Mouse (Mus musculus): ENCODE measurements at regions not wholly inside any gene's neighbourhood (a gene's known extent, or its start where the extent isn't known, plus 50 kb on each side); places are given as distances from the start of the nearest gene placed in this dataset.

DNA sequence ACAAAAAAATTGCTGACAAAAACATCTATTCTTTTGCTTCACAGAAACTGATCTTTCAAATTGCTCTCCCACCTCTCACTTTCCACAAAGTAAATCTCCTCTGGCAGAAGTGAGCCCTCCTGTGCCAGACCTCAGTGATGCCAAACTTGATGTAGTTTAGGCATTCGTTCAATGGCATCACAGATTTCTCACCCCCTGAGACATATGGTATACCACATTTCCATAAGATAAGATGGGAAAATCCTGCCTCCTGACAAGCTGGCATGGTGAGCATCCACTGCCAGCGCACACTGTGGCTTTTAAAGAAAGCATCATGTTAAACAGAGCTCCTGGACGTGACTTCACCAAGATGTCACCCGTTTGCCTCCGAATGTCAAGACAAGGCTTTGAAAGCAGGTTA is 2257.2 kb upstream of the Gm7489 start:
- no peak overlapping the region for H3K4me2 ChIP-seq (ENCODE audit: low read depth, low read length)
- H3K36me3 ChIP-seq (ENCODE audit: control insufficient read depth, insufficient read depth, low read length) = no peaks in the 10 kb centered on the region
- no peak overlapping the region for H3K27ac ChIP-seq (ENCODE audit: low read length)
- WGBS = 87% methylated on average over 5 of the region's 5 CpGs
- no peak overlapping the region for H3K9ac ChIP-seq (ENCODE audit: low read length)
- no peaks in the 10 kb centered on the region for H3K9me3 ChIP-seq (ENCODE audit: control insufficient read depth, low read length)
- no peak for ATAC-seq (ENCODE audit: low read depth)
- no peak overlapping the region for H3K4me3 ChIP-seq (ENCODE audit: low read length)
- no peaks in the 10 kb centered on the region for H3K4me1 ChIP-seq (replicated peaks; ENCODE audit: control insufficient read depth, insufficient read depth, low read length)
- H3K27me3 ChIP-seq (ENCODE audit: control insufficient read depth, insufficient read depth, low read depth, low read length) = no peaks in the 10 kb centered on the region

- H3K27ac ChIP-seq (ENCODE audit: low read length) = 0 out of 2 replicates have a peak overlapping the region, but pooled peaks have one; percentile 47
- no peaks in the 10 kb centered on the region for H3K36me3 ChIP-seq (ENCODE audit: control insufficient read depth, insufficient read depth, low read length)
- H3K9ac ChIP-seq (ENCODE audit: low read length) = no peak overlapping the region
- no peaks in the 10 kb centered on the region for H3K4me1 ChIP-seq (replicated peaks; ENCODE audit: control insufficient read depth, insufficient read depth, low read length)
- H3K4me2 ChIP-seq (ENCODE audit: low read depth, low read length) = no peak overlapping the region
- H3K9me3 ChIP-seq (ENCODE audit: control insufficient read depth, low read length) = no peaks in the 10 kb centered on the region
- H3K27me3 ChIP-seq (ENCODE audit: control insufficient read depth, insufficient read depth, low read depth, low read length) = no peaks in the 10 kb centered on the region
- WGBS = 32% methylated on average over 4 of the region's 4 CpGs
- ATAC-seq (ENCODE audit: low read depth) = peak; percentile 98
- no peak overlapping the region for H3K4me3 ChIP-seq (ENCODE audit: low read length)
These were observed 2256.2 kb upstream of the Gm7489 start for GRCm38 (mm10) chr15:51628518-51628917.

- no peaks in the 10 kb centered on the region for H3K27me3 ChIP-seq (ENCODE audit: control insufficient read depth, insufficient read depth, low read depth, low read length)
- H3K9ac ChIP-seq (ENCODE audit: low read length) = no peak overlapping the region
- no peak for ATAC-seq (ENCODE audit: low read depth)
- H3K4me1 ChIP-seq (replicated peaks; ENCODE audit: control insufficient read depth, insufficient read depth, low read length) = peaks cover 3% of the 10 kb centered on the region; the same call in 1 of the 2 replicates
- no peaks in the 10 kb centered on the region for H3K36me3 ChIP-seq (ENCODE audit: control insufficient read depth, insufficient read depth, low read length)
- H3K4me3 ChIP-seq (ENCODE audit: low read length) = no peak overlapping the region
- WGBS = 78% methylated on average over 10 of the region's 10 CpGs
- no peak overlapping the region for H3K27ac ChIP-seq (ENCODE audit: low read length)
- H3K9me3 ChIP-seq (ENCODE audit: control insufficient read depth, low read length) = no peaks in the 10 kb centered on the region
- H3K4me2 ChIP-seq (ENCODE audit: low read depth, low read length) = no peak overlapping the region
These were observed 2252.8 kb upstream of the Gm7489 start for GRCm38 (mm10) chr15:51631881-51632280.

DNA sequence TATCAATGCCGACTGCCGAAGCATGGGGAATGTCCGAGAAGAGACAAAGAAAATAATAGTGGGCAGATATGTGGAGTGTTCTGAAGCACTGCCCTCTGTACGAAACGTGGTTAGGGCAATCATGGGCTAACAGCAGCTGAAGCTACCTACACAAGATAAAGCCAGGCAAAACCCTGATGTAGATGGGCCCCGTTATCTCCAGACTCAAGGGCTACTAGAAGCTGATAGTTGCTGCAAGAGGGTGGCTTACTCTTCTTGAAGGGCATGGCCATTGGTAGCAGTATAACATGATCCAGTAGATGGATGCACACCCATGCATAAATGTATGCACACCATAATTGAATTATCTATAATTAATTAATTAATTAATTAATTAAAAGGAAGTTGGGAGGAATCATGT is 2251.6 kb upstream of the Gm7489 start:
- Histone ChIP-seq H3K4me2 (ENCODE audit: low read depth, low read length) (no peak overlapping the region), H3K27ac (ENCODE audit: low read length) (no peak overlapping the region), H3K36me3 (ENCODE audit: control insufficient read depth, insufficient read depth, low read length) (no peaks in the 10 kb centered on the region), H3K4me1 (replicated peaks; ENCODE audit: control insufficient read depth, insufficient read depth, low read length) (peaks cover 3% of the 10 kb centered on the region; the same call in 1 of the 2 replicates), H3K9me3 (ENCODE audit: control insufficient read depth, low read length) (no peaks in the 10 kb centered on the region), H3K27me3 (ENCODE audit: control insufficient read depth, insufficient read depth, low read depth, low read length) (no peaks in the 10 kb centered on the region), H3K4me3 (ENCODE audit: low read length) (no peak overlapping the region), H3K9ac (ENCODE audit: low read length) (no peak overlapping the region)
- WGBS = 87% methylated on average over 6 of the region's 6 CpGs
- no peak for ATAC-seq (ENCODE audit: low read depth)

DNA sequence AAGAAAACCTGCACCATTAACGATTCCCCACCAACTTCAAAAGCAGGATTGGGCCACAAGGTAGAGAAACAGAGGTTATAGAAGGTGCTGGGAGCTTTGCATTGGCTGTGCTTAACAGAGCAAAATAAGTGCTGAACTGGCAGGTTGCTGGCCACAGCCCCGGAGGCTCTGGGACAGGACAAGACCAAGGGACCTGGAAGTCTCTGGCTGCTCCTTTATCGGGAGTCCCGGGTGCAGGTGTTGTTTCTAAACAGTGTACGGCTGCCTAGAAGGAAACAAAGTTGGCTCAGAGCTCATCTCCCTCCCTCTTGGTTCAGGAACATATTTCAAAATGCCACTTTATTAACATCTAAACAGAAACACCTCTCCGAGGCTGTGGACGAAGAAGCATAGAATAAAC is 2250.0 kb upstream of the Gm7489 start:
- Histone ChIP-seq H3K9me3 (ENCODE audit: control insufficient read depth, low read length) (no peaks in the 10 kb centered on the region), H3K36me3 (ENCODE audit: control insufficient read depth, insufficient read depth, low read length) (no peaks in the 10 kb centered on the region), H3K9ac (ENCODE audit: low read length) (no peak overlapping the region), H3K4me2 (ENCODE audit: low read depth, low read length) (peak overlapping the region; percentile 26; the same call in 1 of the 2 replicates), H3K4me1 (replicated peaks; ENCODE audit: control insufficient read depth, insufficient read depth, low read length) (peaks cover 3% of the 10 kb centered on the region; the same call in 1 of the 2 replicates), H3K27ac (ENCODE audit: low read length) (no peak overlapping the region), H3K27me3 (ENCODE audit: control insufficient read depth, insufficient read depth, low read depth, low read length) (no peaks in the 10 kb centered on the region), H3K4me3 (ENCODE audit: low read length) (no peak overlapping the region)
- 35% methylated on average over 7 of the region's 7 CpGs for WGBS
- peak; percentile 23; the same call in 1 of the 2 replicates for ATAC-seq (ENCODE audit: low read depth)

DNA sequence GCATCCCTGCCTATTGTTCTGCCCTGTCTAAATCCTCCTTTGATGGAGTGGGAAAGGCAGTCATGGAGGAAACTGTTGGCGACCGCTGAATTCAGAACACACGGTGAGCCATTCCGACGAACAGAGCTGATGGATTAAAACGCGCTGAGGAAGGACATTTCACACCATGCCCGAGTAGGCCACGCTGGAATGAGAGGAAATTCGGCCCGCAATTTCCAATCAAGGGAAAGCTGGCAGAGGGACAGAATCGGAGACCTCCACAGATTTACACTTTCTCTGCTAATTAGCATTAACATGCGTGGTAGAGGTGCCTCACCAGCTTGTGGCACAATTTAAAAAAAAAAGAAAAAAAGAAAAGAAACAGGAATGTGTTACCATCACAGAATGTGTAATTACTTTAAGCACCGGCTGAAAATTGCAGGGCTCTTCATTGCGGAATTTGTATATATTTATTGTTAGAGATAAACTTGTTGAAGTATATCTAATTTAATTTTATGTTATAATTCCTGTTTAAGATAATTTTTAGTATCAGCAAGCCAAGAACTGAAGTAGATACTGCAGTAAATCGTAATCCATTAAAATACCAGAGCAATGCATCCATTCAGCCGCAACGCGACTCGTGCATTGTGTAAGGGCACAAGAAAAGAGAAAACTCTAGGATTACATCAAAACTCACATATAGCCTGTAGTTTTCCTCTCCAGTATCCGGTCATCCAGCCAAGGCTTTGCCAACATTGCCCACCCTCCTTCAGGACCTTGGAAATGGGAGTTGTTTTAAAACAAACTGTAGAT is 2249.4 kb upstream of the Gm7489 start:
- no peak overlapping the region for H3K4me3 ChIP-seq (ENCODE audit: low read length)
- 42% methylated on average over 21 of the region's 21 CpGs for WGBS

GRCm38 (mm10) chr15:51637570-51637969 is 2247.1 kb upstream of the Gm7489 start:
- 97% methylated on average over 1 of the region's 1 CpGs for WGBS
- no peak overlapping the region for H3K27ac ChIP-seq (ENCODE audit: low read length)
- H3K27me3 ChIP-seq (ENCODE audit: control insufficient read depth, insufficient read depth, low read depth, low read length) = no peaks in the 10 kb centered on the region
- no peak overlapping the region for H3K9ac ChIP-seq (ENCODE audit: low read length)
- ATAC-seq (ENCODE audit: low read depth) = no peak
- peaks cover 3% of the 10 kb centered on the region; the same call in 1 of the 2 replicates for H3K4me1 ChIP-seq (replicated peaks; ENCODE audit: control insufficient read depth, insufficient read depth, low read length)
- no peaks in the 10 kb centered on the region for H3K36me3 ChIP-seq (ENCODE audit: control insufficient read depth, insufficient read depth, low read length)
- H3K9me3 ChIP-seq (ENCODE audit: control insufficient read depth, low read length) = no peaks in the 10 kb centered on the region
- no peak overlapping the region for H3K4me2 ChIP-seq (ENCODE audit: low read depth, low read length)
- no peak overlapping the region for H3K4me3 ChIP-seq (ENCODE audit: low read length)

More for the DNA sequence above, 2249.4 kb upstream of the Gm7489 start:
- Histone ChIP-seq H3K4me2 (ENCODE audit: low read depth, low read length) (peak overlapping the region; percentile 26; the same call in 1 of the 2 replicates), H3K36me3 (ENCODE audit: control insufficient read depth, insufficient read depth, low read length) (no peaks in the 10 kb centered on the region), H3K9ac (ENCODE audit: low read length) (no peak overlapping the region), H3K9me3 (ENCODE audit: control insufficient read depth, low read length) (no peaks in the 10 kb centered on the region), H3K27me3 (ENCODE audit: control insufficient read depth, insufficient read depth, low read depth, low read length) (no peaks in the 10 kb centered on the region), H3K27ac (ENCODE audit: low read length) (no peak overlapping the region), H3K4me1 (replicated peaks; ENCODE audit: control insufficient read depth, insufficient read depth, low read length) (peaks cover 3% of the 10 kb centered on the region; the same call in 1 of the 2 replicates)
- 0 out of 2 replicates have a peak, but pooled peaks have one; percentile 26 for ATAC-seq (ENCODE audit: low read depth)

DNA sequence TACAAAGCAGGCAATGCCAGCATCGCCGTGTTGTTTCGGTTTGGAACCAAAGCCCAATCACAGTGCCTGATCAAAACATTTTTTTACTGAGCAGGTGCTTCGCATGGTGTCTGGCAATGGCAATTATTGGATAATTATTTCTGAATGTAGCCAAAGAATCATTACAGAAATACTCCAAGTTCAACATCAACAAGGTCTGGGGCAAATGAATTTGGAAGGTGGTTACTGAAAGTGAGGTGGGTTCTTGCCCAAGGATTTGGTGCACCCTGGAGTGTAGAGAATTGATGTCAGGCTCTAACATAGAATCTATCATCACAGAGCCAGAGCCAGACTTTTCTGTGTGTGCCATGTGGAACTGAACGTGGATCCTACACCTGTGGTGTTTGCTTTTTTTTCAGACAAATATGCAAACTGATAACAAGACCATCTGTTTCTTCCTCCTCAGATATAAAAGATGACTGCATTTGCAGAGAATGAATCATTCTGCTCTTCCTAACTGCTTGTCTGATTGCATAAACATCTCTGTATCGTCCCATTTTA is 2240.9 kb upstream of the Gm7489 start:
- Histone ChIP-seq H3K4me1 (replicated peaks; ENCODE audit: control insufficient read depth, insufficient read depth, low read length) (no peaks in the 10 kb centered on the region), H3K9ac (ENCODE audit: low read length) (no peak overlapping the region), H3K4me3 (ENCODE audit: low read length) (no peak overlapping the region), H3K27ac (ENCODE audit: low read length) (no peak overlapping the region), H3K4me2 (ENCODE audit: low read depth, low read length) (no peak overlapping the region), H3K27me3 (ENCODE audit: control insufficient read depth, insufficient read depth, low read depth, low read length) (no peaks in the 10 kb centered on the region), H3K36me3 (ENCODE audit: control insufficient read depth, insufficient read depth, low read length) (no peaks in the 10 kb centered on the region), H3K9me3 (ENCODE audit: control insufficient read depth, low read length) (no peaks in the 10 kb centered on the region)
- no peak for ATAC-seq (ENCODE audit: low read depth)
- 69% methylated on average over 6 of the region's 6 CpGs for WGBS

DNA sequence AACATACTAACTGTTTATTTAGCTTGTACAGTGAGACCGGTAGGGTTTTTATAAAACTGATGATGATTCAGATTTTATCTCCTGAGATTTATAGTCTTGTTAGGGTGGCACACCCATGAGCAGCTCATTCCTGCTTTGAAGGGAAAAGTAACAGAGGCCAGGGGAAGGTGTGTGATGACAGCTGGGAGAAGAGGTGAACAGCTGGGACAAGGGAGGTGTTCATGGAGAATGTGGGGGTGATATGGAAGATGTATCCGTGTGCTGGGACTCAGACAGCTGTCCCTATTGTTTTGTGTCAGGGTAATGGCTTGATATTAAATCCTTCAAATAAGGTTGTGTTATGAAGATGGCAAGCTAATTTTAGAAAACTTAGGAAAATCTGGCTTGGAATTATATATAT is 2238.4 kb upstream of the Gm7489 start:
- no peak for ATAC-seq (ENCODE audit: low read depth)
- WGBS = 36% methylated on average over 2 of the region's 2 CpGs
- no peaks in the 10 kb centered on the region for H3K36me3 ChIP-seq (ENCODE audit: control insufficient read depth, insufficient read depth, low read length)
- H3K9me3 ChIP-seq (ENCODE audit: control insufficient read depth, low read length) = no peaks in the 10 kb centered on the region
- no peak overlapping the region for H3K4me2 ChIP-seq (ENCODE audit: low read depth, low read length)
- H3K4me1 ChIP-seq (replicated peaks; ENCODE audit: control insufficient read depth, insufficient read depth, low read length) = no peaks in the 10 kb centered on the region
- no peak overlapping the region for H3K4me3 ChIP-seq (ENCODE audit: low read length)
- H3K27ac ChIP-seq (ENCODE audit: low read length) = no peak overlapping the region
- no peaks in the 10 kb centered on the region for H3K27me3 ChIP-seq (ENCODE audit: control insufficient read depth, insufficient read depth, low read depth, low read length)
- no peak overlapping the region for H3K9ac ChIP-seq (ENCODE audit: low read length)

Data from lung, embryonic 16.5 days (tissue).